Mouse (Mus musculus): ENCODE measurements around the gene Nudt4.
"Not testable (repeated sequence)": the region's sequence is repeated elsewhere in the genome, so short reads cannot be mapped to it uniquely, and the experiment has no call there.

Gene Nudt4

GRCm38 (mm10) chr10:95566786-95567185 lies 2.8 kb upstream of the Nudt4 start:
- no peak for DNase-seq

DNA sequence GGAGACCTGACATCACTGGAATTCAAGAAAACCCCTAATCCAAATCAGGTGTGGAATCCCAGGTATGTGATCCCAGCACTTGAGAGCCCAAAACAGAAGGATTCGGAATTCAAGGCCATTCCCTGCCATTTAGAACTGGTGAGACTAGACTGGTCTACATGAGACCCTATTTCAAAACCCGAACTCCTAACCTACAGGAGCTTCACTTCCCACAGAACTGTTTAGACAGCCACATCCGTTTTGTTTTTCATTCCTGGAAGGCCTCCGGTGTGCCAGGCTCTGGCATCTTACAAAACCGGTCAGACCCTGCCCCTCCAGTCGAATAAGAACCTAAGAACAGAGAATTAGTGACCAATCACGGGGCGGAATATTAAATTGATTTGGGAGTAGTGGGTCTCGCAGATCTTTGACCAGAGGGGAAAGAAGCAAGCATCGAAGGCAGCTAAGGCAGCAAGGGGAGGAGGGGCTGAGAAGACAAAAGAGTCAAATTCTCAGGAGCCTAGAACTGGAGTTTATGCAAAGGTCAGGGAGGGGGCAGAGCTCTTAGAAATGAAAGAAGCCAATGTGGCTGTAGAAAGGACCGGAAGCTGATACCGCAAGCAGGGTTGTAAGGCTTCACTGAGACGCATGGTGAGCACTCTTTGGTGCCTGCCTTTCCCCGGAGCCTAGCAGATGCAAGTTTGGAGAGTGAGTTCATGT lies 1.4 kb upstream of the Nudt4 start:
- no peak for DNase-seq

- DNase-seq: no peak
These were observed 796 bp downstream of the Nudt4 start for GRCm38 (mm10) chr10:95562859-95563841.

DNA sequence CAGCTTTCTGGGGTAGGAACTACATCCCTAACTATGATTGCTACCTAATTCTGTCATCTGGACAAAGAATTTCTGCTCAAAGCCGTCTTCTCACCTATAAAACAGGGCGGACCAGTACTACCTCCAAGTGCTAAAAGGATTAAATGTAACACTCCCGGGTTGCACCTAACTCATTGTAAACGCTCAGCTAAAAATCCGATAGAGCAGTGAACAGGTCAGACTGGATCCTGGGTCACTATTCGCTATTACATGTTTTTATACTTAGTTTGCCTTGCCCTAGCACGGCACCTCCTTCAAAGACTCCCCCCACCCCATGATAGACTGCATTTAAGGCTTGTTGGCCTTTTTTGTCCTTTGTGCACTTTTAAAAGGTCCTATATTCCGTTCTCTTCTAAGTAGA lies 1.6 kb downstream of the Nudt4 start:
- no peak for DNase-seq

DNA sequence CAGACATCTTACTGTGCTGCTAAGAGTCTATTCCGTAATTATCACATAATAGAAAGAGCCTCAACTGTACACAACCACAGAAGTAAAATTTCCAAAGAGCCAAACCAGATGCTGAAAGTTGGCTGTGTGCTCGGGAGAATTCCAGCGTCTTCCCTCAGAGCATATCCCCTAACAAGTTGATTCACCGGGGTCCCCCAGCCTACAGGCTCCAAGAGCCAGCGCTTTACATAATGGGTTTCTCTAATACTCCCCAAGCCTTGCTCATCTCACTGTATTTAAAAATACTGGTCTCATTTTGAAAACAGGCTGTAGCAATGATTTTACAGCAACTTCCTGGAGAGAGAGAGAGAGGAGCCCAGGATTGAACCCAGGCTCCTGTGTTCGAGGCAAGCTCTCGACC lies 2.3 kb downstream of the Nudt4 start:
- DNase-seq: no peak

DNA sequence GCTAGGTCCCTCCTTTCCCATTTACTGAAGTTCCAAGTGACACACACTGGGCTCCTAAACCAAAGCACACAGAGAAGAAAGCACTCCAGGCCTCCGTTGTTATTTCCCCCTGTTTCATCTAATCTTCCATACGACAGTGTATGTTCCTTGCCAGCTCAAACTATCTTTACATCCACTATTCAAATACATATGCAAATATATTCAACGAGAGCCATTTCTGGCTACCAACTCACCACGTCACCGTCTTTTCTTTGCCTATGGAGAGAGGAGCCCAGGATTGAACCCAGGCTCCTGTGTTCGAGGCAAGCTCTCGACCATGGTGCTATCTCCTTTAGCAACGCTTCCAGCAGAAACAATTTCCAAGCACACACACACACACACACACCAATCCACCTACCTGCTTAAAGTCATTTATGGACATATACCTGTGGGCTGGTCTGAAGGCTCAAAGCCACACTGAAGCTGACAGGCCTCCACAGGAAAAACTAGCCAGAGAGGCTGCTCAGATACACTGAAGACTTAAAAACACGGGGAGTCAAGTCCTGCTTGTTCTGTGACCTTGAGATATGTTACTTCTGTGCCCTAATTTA lies 3.5 kb downstream of the Nudt4 start:
- no peak for DNase-seq

GRCm38 (mm10) chr10:95559426-95559825 lies 4.5 kb downstream of the Nudt4 start:
- DNase-seq: no peak

GRCm38 (mm10) chr10:95557337-95557828 lies 6.6 kb downstream of the Nudt4 start:
- DNase-seq: no peak

DNA sequence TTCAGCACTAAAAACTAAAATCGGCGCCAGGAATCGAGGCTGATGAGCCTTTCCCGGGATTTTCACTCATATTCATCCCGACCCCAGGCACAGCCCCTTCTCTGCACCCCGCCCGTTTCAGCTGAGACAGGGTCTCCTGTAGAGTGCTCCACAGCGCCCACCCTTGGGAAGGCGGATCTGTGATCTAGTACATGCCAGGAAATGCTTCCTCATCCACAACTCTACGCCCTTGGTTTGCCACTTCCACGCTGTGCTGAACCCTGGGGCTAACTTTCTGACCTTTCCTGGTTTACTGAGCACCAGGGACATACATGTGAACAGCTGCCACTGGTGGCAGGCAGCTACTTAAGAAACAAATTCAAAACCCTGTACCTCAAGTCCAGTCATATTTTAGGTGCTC lies 8.1 kb downstream of the Nudt4 start:
- no peak for DNase-seq

- no peak for DNase-seq
These were observed 11.6 kb downstream of the Nudt4 start for GRCm38 (mm10) chr10:95552326-95552725.

GRCm38 (mm10) chr10:95551752-95552151 lies 12.2 kb downstream of the Nudt4 start:
- no peak for DNase-seq

DNA sequence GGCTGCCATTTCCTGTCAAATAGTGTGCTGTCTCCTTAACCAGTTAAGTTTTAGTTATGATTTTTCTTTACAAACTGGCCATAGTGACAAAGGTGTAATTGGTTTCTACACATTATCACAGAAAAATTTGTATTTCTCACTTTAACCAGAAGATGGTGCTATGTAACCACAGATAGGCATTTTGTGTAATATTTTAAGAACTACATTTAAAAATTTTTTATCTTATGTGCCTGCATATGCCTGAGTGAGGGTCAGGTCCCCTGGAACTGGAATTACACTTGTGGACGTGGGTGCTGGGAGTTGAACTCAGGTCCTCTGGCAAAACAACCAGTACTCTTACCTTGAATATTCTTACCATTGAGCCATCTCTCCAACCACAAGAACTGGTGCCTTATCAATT lies 13.4 kb downstream of the Nudt4 start:
- DNase-seq: no peak

DNA sequence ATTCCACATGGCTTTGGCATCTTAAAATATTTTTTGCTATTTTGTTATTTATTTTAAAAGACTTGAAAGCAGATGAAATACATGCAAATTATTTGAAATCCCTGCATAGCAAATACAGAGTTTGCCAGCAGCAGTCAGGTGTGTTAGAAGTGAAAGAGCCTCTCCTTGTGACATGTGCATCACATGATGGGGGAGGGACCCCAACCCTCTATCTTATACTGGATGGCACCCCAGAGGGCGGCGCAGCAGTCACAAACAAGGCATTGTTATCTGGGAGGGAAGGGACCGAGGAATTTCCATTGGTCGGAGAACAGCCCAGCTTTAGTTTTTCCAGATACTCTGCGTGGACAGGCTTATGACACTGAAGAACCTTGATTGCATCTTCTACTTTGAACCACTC lies 14.9 kb downstream of the Nudt4 start:
- DNase-seq: not testable (repeated sequence)

DNA sequence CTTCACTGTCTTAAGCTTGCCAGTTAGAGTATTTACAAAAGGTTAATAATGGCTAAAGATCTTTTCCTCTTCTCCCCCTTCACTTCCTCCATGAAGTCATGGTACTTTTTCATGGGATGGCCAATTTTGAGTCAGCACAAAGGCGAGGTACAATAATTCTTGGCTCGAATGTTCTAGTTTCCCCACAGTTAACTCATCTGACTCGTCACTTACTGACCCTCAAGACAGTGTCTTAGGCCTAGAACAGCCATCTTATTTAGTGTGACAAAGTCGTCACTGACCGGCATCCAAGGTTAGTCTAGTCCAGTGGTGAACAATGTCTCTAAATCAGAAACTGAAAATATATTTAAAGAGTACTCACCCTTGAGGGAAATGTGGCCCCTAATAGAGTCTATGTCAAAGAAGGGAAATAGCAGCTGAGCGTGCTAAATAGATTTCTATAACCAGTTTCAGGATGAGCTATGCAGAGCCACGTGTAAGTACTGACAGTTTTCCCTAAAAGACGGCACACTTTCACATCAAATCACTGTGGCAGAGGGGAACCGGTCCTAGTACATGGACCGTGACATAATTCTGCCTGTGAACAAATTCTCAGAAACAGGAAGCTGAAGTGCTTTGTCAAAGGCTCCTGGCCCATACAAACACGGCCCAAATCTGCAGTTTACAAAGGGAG lies 15.7 kb downstream of the Nudt4 start:
- DNase-seq: no peak

DNA sequence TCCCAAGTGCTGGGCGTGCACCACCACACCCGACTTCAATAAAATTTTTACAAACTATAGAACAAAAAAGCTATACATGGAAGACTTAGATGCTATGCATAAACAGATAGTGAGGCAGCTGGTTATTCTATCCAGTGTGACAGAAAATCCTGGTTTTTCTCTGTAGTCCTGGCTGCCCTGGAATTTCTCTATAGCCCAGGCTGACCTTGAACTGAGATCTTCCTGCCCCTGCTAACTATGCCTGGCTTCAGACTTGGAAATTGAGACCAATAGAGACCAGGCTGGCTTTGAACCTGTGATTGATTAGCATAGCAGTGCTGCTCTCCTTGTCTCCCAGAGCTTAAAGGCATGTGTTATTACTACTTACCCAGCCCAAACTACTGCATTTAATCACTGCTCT lies 17.8 kb downstream of the Nudt4 start:
- DNase-seq: no peak

DNA sequence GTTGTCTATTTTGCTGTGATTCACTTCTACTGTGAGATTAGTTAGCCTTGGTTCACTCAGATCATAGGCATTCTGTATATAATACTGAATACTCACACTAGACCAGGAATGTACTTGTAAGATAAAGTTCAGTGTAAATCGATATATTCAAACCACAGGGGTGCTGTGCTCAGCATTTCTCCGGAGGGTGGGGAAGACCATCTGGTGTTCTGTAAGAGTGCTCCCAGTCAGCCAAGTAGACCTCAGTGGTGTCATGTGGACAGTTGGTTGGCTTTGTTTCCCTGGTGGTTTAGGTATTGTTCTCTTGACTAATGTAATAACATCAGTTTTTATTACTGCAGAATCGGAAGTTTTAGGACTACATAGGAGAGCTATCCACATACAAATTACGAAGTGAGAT lies 18.9 kb downstream of the Nudt4 start:
- no peak for DNase-seq

DNA sequence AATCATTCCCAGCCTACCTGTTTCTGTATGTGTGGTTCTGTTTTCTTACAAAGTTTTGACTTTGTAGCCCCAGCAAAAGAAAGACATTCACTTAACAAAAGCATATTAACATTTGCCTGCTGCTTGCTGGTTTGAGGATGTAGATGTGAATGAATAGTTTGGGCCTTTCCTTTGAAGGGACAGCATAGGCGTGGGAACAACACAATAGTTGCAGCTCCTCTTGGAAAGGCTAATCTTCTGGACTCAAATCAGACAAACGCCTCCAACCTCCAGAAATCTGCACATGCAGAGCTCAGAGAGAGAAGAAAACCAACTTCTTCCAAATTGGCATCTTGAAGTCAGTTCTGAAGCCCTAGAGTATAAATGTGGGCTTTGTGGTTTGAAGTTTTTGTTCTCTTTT lies 19.3 kb downstream of the Nudt4 start:
- no peak for DNase-seq

DNA sequence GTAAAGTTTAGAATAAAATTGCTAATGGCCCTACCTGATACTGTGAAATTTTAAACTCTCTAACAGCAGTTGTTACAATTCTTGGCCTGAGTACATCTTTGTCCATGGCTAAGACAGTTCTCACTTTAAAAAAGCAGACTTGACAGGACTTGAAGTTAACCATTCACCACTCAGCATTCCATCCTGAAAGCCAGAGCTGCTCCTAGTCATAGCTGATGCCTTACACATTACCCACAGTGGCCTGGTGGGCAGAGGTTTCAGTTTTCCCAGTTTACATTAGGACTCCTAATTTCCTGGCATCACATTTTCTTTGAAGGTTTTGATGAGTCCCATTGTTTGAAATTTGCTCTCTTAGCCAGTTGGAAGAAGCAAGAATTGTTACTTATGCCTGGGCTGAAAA lies 19.9 kb downstream of the Nudt4 start:
- no peak for DNase-seq

GRCm38 (mm10) chr10:95543377-95543776 lies 20.6 kb downstream of the Nudt4 start:
- DNase-seq: no peak

GRCm38 (mm10) chr10:95542916-95543315 lies 21.0 kb downstream of the Nudt4 start:
- no peak for DNase-seq

GRCm38 (mm10) chr10:95539841-95540240 lies 24.1 kb downstream of the Nudt4 start:
- DNase-seq: no peak

- no peak for DNase-seq
These were observed 24.7 kb downstream of the Nudt4 start for GRCm38 (mm10) chr10:95539260-95539659.

DNA sequence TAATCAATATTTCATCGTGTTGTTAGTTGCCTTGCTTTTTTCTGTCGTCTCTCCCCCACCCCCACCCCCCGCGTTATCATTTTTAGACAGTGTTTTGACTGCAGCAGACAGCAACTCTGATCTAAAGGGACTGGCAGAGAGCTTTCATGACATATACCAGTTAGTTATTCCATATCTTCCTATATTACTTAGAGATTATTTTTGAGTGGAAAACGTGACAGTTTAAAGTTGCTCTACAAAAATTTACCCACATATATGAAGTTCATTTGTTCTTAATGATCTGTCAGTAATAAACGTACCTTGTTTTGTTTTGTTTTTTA lies 27.8 kb downstream of the Nudt4 start:
- DNase-seq: no peak

All from layer of hippocampus, adult 9-11 months (tissue).